Mouse (Mus musculus) neutrophil, adult 83 days (primary cell): ENCODE measurements around the gene Gm44973. TPM values are rescaled to one million over a fixed set of nuclear protein-coding genes. Genes with fewer than 3 reads are reported as not detected.

Experiments used
- total RNA-seq, 2 experiments: library from RNA; stranded (reverse); gene quantifications; one replicate each; pipeline ENCODE4 v1.2.4; 2023

The Gm44973 gene
- not detected for total RNA-seq

DNA sequence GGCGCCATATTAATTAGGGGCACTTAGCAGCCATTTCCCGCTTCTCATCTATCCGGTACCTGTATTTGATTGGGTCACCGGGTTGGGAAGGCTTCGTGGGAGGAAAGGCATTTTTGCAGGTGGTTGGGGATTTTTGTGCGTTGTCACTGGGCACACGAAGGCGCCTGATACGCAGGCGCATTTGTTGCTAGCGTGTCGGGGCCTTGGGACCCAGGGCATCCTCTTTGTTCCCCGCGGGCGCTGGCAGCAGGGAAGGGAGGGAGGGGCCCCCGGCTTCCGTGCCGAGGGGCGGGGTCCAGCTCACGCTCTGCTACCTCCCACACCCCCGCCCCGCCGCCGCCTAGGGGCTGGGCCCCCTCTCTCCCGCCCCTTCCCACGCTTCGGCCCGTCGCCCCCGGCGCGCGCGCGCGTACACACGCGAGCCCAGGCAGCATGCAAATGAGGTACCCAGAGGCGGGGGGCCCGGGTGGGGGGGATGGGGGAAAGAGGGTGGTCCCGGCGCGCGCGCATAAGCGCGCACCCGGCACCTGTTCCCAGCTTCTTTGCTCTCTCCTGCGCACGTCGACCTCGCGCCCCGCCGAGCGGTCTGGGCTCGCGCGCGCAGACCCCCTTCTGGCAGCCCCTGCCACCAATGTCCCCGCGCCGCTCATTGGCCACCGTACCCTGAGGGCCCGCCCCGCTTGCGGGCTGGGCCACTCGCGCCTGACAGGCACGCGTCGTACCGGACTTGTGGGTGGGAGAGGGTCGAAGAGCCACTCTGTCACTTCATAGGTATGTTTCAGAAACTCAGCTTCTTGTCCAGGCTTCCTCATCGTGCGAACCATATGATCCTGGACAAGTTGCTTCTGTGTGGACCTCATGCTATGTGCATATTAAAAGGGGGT, at the start of gene Gm44973:
Gene Gm44973 (plus strand): TSS at position 379 of the 884 bp plus-strand sequence.

DNA sequence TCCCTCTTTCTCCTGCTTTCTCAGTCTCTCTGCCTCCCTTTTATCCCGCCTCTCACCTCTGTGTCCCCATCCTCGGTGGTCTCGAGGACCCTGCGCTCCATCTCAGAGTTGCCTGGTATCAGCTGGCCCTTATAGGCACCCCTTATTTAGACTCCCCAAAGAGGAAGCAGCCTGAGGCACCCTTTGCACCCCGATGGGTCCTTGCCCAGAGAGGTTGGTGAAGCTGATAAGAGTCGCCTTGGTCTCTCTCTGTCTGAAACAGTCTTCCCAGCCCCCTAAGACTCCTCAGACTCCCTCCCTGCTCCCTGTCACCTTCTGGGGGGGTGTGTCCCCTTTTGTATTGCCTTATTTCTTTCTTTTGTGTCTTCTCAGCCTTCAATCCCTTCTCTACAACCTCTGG, 44.2 kb upstream of the Gm44973 start, which contains the start of gene Sbk3:
Gene Sbk3 (minus strand): TSS at position 101 of the 400 bp plus-strand sequence.

DNA sequence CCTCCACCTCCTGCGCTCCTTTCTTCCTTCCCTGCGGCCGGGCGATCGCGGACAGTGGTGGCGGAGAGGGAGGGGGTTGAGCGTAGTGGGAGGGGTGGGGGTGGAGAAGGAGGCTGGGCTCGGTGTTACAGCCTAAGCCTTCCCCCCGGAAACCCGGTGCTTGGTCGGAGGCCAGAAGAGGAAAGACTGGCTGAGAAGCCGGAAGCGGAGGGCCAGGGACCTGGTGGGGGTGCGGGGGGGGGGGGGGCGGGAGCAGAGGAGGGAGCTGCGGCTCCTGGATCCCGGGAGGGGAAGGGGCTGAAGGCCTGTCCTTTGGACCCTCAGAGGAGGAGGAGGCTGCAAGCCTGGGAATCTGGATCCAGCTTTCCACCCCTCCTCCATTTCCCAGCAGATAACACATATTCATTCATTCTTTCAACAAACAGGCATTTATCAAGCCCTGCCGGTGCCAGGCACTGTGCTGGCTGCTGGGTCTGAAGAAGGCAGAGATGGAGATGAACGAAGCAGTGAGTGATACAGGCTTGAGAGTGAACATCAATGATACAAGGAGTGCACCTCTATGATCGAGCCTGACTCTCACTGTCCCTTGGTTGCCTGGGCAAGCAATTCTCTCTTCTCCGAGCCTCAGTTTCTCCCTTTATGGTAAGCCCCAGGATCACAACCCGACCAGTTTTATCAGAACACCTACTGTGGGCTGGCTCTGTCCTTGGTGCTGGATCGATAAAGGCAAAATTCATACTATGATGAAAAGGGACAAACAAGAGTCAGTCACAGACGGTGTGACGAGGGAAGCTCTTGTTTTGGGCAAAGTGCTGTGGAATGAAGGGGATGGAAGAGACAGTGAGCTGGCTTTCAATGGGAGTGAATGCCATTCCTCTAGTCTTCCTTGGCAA, 19.0 kb upstream of the Gm44973 start, which contains the start of gene Zfp579:
Gene Zfp579 (minus strand): TSS at position 156 of the 893 bp plus-strand sequence.

DNA sequence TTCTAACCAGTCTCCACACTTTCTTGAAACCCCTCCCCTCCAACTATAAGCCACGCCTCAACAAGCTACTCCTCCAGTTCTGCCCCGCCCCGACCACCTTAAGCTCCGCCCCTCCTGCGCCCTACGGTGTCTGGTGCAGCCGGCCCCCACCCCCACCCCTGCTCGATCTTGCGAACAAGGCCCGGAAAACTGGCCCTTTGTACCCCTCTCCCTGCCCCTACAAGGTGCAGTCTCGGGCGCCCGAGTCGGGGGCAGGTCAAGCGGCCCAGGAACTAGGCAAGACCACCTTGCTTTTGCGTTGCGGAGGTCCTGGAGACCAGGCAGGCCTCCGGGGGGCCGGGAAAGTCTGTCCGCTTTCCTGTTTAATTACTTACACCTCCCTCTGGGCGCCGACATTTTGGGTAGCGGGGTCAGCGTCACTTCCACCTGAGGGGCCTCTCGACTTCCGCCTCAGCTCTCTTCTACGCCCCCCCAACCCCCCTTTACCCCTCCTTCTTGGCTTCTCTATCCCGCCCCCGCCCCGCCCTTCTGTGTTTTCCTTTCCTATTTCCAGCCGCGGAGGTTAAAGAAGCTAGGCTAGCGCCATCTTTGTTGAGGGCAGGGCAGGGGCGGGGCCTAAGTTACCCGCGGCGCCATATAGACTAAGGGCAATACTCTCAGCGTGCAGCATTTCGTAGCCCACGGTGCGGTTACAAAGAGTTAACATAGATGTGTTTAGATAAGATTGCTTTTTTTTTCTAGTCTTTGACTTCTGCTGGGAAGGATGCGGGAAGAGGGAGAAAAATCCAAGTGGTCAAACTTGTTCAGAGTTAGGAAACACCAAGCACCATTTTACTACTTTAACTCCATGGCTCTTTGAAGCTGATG, 812 bp upstream of the Gm44973 start, which contains the start of the genes Zfp524 and Fiz1:
Gene Zfp524 (plus strand): TSS at position 165 of the 867 bp plus-strand sequence.
Gene Fiz1 (minus strand): TSS at position 447 of the 867 bp plus-strand sequence.

DNA sequence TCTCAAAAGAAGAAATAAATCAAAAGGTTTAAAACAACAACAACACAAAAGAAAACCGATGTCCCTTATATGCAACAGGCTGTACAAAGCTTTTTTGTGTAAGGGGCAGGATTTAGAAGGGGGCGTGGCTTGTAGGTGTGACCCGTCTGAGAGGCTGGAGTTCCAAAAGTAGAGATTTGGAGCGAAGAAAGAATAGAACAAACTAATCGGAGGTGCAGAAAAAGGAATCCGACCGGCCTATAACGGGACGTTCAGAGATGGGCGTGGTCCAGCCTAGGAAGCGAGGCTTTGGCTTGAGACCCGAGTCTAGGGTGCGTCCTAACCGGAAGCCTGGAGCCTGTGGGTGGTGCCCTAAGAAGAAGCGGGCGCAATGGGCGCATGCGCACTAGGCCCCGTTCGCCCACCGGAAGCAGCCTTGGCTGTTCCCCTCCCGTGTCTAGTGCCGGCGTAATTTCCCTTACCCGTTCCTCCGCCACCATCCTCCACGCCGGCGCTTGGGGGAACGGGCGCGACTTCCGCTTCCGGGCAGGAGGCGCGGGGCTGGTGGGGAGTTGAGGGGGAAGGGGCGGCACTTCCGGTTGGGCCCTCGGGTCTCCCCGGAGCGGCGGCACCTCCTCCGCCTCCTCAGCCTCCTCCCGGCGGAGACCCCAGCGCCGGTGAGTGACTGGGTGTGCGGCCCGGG, 4.8 kb downstream of the Gm44973 start, which contains the start of the genes Zfp865 and Ccdc106:
Gene Zfp865 (plus strand): TSS at position 377 of the 682 bp plus-strand sequence.
Gene Ccdc106 (plus strand): TSS at position 554 of the 682 bp plus-strand sequence.

DNA sequence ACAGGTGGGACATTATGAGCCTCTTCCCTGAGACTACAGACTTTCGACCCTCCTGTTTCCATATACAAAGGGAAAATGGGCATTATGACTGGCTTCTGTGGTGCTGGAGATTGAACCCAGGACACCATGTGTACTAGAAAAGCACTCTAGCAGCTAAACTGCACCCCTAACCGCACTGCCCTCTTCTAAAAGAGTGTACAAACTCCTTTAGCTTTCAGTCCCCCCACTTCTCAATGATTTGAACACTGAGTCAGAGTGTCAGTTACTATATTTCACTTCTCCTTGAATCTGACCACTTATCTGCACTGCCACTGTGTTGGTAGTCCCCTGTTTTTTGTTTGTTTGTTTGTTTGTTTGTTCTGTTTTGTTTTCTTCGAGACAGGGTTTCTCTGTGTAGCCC, 18.5 kb downstream of the Gm44973 start, which contains the start of gene 4632433K11Rik:
Gene 4632433K11Rik (plus strand): TSS at position 301 of the 400 bp plus-strand sequence.

DNA sequence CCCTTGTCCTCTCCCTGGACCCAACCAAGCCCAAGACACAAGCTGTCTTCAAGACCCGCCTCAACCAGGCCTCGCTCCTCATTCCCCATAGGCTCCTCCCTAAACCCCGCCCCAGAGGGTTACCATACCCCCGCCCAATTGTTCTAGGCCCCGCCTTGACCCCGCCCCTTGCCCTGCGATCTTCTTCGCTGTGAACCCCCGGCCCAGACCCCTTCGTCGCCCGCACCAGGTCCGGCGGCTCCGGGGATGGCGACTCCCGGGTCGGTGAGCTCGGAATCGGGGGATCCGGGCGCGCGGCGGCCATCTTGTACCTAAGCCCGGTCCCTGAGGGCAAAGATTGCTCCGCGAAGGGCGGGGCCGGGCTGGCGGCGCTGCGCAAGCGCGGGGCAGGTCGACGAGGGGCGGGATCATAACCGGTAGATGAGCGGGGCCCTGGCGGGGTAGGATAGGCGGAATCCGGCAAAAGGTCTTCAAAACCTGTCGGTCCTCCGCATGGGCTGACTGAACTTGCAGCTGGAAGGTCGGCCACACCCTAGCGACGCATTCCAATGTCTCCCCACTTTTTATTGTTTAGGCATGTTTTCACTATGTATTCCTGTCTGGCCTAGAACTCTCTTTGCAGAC, 22.9 kb downstream of the Gm44973 start, which contains the start of gene Zfp784:
Gene Zfp784 (minus strand): TSS at position 338 of the 624 bp plus-strand sequence.

DNA sequence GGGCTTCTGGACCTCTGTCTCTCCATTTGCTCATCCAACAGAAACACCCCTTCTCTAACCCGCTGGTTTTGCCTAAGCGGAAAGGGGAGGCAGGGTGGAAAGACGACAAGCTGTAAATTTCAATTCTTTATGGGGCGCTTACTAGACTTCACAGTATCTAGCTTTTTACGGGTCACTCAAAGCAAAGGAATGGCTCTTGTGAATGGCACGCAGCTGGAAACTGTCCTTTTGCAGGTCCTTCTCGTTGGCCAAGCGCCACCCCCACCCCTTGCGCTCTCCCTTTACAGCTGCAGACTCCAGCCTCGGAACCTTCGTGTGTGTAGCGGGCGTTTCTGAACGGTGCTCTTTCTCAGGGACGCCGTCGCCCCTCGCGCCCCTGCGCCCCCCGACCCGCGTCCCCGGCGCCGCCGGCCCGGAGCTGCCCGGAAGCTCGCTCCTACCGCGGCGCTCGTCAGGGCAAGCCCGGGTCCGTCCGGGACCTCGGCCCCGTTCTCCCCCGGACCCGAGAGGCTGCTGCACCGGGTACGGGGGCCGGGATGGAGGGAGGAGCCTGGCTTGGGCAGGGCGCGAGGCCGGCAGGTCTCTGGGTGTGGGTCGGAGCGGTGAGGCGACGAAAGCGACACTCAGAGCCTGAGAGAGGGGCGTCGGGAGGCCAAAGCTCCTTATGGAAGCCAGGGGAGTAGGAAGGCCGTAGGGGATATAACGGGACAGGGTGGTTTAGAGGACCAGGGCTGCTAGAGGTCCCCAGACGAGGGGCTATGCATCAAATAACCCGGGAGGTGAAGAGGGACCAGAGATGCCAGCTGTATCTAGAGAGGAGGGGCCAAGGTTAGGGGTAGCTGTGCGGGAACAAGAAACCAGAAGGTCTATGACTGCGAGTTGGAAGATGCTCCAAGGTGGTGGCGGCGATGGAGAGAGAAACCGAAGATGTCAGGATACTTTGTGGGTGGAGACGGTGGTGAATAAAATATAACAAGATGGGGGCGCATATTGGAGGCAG, 36.2 kb downstream of the Gm44973 start, which contains the start of gene Zfp580:
Gene Zfp580 (plus strand): TSS at position 346 of the 1,000 bp plus-strand sequence.

DNA sequence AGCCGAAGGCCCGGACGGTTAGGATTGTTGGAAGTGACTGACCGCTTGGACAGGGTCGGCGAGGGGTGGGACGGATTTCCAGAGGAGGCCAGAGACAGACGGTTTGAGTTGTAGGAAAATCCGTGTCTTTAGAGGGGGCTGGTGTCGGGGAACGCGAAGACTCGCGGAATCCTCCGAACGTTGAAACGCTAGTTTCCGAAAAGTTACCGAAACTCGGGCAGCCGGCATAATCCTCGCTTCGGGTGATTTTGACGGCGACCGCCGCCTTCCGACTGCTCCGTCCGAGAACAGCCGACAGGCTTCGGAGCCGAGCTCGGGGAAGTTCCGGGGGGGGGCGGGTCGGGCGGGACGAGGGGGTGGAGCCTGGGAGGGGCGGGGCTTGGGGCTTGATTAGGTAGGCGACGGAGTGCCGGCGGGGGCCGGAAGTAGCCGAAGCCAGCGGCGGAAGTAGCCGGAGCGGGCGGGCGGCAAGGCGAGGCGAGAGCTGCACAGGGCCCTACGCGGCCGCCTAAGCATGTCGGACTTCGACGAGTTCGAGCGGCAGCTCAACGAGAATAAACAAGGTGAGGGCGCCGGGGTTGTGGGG, 46.6 kb downstream of the Gm44973 start, which contains the start of gene U2af2:
Gene U2af2 (plus strand): TSS at position 370 of the 586 bp plus-strand sequence.

DNA sequence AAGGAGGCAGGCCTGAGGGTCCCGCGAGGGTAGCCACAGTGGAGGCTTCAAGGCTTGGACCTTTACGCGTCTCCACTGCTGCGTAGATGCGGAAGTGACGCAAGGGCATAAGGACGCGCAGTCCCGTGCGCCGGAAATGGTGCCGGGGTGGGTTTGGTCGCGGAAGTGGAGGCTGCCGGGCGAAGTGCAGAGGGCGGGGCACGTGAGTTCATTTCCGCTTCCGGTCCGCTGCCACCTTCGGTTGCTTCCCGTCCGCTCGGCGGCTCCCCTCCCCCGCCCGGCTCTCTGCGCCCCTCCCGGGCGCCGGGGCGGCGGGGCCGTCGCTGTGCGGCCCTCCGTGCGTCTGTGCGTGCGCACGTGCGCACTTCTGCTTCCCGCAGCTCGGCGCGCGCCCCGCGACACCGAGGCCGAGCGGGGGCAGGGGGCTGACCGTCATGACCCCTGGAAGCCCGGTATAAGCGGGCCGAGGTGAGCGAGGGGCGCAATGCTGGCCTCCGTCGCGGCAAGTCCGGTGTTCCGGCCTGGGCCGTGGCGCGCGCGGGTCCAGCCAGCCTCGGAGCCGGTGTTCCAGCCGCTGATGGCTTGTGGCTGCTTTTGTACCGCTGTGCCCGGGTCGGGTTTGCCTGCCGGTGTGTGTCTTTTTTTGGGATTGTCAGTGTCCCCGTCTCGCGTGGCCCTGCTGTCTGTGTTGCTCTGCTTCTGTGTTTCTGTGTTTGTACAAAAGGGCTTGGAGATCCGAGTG, 64.9 kb downstream of the Gm44973 start, which contains the start of gene Epn1:
Gene Epn1 (plus strand): TSS at position 226 of the 742 bp plus-strand sequence.

Other genes starting within 250 kb of the Gm44973 start
- not detected for gene Fam71e2, start 244.2 kb upstream of the Gm44973 start, total RNA-seq
- gene Il11, start 232.6 kb upstream of the Gm44973 start, total RNA-seq: not detected
- gene Tmem190, start 232.6 kb upstream of the Gm44973 start, total RNA-seq: not detected
- 1 to 10 TPM; 2.1 to 2.4 TPM for gene Tmem238, start 225.8 kb upstream of the Gm44973 start, total RNA-seq
- 1,000 to 10,000 TPM in 1 of 2 experiments, 100 to 1,000 TPM in 1; 932 to 1,065 TPM for gene Rpl28, start 222.6 kb upstream of the Gm44973 start, total RNA-seq
- gene Ube2s, start 202.9 kb upstream of the Gm44973 start, total RNA-seq: 100 to 1,000 TPM; 229 to 230 TPM
- gene Shisa7, start 170.8 kb upstream of the Gm44973 start, total RNA-seq: not detected
- gene Isoc2b, start 145.2 kb upstream of the Gm44973 start, total RNA-seq: 1 to 10 TPM; 4.5 to 7.4 TPM
- 1 to 10 TPM; 5.8 to 7.4 TPM for gene Isoc2a, start 138.3 kb upstream of the Gm44973 start, total RNA-seq
- not detected for gene Gm36210, start 109.0 kb upstream of the Gm44973 start, total RNA-seq
- gene Zfp628, start 100.3 kb upstream of the Gm44973 start, total RNA-seq: 10 to 100 TPM; 12.6 to 13.0 TPM
- gene Nat14, start 93.5 kb upstream of the Gm44973 start, total RNA-seq: 1 to 10 TPM; 2.3 to 3.0 TPM
- gene Ssc5d, start 89.7 kb upstream of the Gm44973 start, total RNA-seq: under 1 TPM; 0.07 to 0.42 TPM
- gene Sbk2, start 51.1 kb upstream of the Gm44973 start, total RNA-seq: not detected
- gene Sbk3, start 44.3 kb upstream of the Gm44973 start, total RNA-seq: not detected
- 1 to 10 TPM; 4.7 to 5.2 TPM for gene Zfp579, start 19.3 kb upstream of the Gm44973 start, total RNA-seq
- gene Zfp524, start 1.1 kb upstream of the Gm44973 start, total RNA-seq: 10 to 100 TPM; 13.7 to 14.8 TPM
- 10 to 100 TPM; 26.8 to 27.6 TPM for gene Fiz1, start 799 bp upstream of the Gm44973 start, total RNA-seq
- gene Zfp865, start 4.9 kb downstream of the Gm44973 start, total RNA-seq: 10 to 100 TPM; 28.4 to 28.5 TPM
- under 1 TPM; 0.42 to 0.70 TPM for gene Ccdc106, start 5.1 kb downstream of the Gm44973 start, total RNA-seq
- under 1 TPM in 1 of 2 experiments, not detected in 1; 0.71 TPM for gene 4632433K11Rik, start 18.6 kb downstream of the Gm44973 start, total RNA-seq
- 1 to 10 TPM; 2.1 to 2.6 TPM for gene Zfp784, start 22.9 kb downstream of the Gm44973 start, total RNA-seq
- gene Zfp580, start 36.0 kb downstream of the Gm44973 start, total RNA-seq: not detected
- 100 to 1,000 TPM; 211 to 222 TPM for gene U2af2, start 46.6 kb downstream of the Gm44973 start, total RNA-seq
- 100 to 1,000 TPM; 143 to 145 TPM for gene Epn1, start 64.7 kb downstream of the Gm44973 start, total RNA-seq
- gene Rfpl4, start 101.5 kb downstream of the Gm44973 start, total RNA-seq: not detected
- not detected for gene Rasl2-9, start 110.5 kb downstream of the Gm44973 start, total RNA-seq
- gene Vmn1r55, start 134.2 kb downstream of the Gm44973 start, total RNA-seq: not detected
- gene Vmn1r56, start 181.3 kb downstream of the Gm44973 start, total RNA-seq: not detected
- gene Vmn1r57, start 203.0 kb downstream of the Gm44973 start, total RNA-seq: not detected